Mouse (Mus musculus) thymus, postnatal 4 days (tissue): ENCODE measurements around the gene Synpo2.

Source experiments
- DNase-seq: peaks from one replicate; pipeline ENCODE4 v3.0.0; 2021

Synpo2 gene

GRCm38 (mm10) chr3:123085871-123086501 is 150.0 kb downstream of the Synpo2 start:
- DNase-seq: no peak

DNA sequence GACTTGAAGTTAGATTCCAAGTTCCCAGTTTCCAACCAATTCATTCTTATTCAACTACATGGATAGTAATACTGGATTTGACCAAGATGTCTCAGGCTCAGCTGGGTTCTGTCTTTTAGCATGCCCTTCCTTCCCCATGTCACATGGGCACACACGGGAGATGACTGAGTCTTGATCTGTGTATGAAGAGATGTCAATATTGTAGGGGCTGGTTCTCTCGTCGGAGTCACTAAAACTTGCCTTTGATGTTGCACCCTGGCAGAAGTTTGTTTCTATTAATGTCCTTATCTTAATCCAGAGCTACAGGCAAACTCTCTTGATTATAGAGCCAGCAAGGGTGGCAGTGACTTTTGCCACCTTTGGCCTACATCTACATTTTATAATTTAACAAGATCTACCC is 154.3 kb downstream of the Synpo2 start:
- no peak for DNase-seq

- DNase-seq: no peak
These were observed 155.0 kb downstream of the Synpo2 start for GRCm38 (mm10) chr3:123080943-123081342.

DNA sequence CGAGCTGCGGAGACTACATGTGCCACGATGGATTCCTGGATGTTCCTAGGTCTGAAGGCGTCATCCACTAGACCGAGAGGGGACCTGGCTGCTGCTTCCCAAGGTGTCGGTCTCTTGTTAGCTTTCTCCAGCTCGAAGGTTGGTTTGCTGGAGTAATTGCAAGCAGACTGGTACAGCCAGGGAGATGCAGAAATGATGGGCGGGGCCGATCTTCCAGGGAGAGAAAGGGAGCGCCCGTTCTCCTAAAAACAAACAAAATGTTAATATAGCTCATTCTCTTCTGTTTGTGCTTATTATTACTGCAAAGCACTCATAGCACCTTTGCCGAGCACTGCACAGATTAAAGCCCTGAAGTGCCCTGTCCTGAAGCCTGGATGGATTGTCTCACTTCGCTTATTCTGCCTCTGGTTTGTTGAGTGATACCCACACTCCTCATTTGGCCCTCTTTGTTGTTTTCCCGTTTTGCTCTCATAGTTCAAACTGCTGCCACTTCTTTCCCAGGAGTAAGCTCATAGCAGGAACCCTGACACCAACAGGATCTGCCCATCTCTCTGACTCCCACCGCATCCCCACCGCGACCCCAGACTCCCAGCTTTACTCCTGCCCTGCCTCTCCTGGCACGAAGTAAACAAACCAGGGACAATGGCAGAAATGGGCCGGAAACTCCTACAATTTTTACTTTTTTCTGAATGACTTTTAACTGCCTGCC is 155.8 kb downstream of the Synpo2 start:
- DNase-seq: no peak

- no peak for DNase-seq
These were observed 160.2 kb downstream of the Synpo2 start for GRCm38 (mm10) chr3:123075759-123076158.

GRCm38 (mm10) chr3:123075034-123075433 is 160.9 kb downstream of the Synpo2 start:
- no peak for DNase-seq

GRCm38 (mm10) chr3:123073351-123073750 is 162.6 kb downstream of the Synpo2 start:
- no peak for DNase-seq

- no peak for DNase-seq
These were observed 163.5 kb downstream of the Synpo2 start for GRCm38 (mm10) chr3:123072472-123072871.

DNA sequence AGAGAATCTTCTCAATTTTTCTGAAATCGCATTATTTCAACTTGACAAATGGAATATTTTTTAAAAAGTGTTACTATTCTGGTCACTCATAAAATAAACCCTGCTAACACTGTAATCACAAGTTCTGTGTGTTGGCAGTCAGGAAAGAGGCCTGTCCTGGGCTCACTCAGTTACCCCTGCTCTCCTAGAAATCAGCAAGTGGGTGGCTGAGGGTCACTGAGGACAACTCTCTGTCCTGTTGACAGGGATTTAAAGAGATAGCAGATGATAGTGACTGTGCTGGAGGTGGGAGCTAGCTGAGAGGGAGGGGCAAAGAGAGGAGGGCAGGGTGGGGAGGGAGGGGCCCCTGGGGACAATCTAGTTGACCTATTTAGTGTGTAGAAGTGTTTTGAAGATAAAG is 165.0 kb downstream of the Synpo2 start:
- no peak for DNase-seq

GRCm38 (mm10) chr3:123066836-123067235 is 169.1 kb downstream of the Synpo2 start:
- DNase-seq: no peak

DNA sequence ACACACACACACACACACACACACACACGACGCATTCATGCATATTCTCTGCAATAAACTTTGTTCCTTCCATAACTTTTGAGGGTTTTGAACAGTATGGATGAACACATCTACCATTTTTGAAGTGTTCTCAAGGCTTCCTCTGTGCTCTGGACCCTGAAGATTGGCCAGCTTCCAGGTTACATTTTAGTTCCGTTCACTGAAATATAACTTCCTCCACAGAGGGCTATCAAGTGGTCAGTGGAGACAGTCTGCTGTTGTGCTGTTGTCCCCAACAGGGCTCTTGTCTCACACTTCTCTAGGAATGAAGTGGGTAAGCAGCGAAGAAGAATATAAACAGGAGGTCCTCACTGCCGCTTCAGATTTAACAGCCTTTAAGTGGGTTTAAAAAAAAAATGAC is 170.5 kb downstream of the Synpo2 start:
- DNase-seq: no peak

DNA sequence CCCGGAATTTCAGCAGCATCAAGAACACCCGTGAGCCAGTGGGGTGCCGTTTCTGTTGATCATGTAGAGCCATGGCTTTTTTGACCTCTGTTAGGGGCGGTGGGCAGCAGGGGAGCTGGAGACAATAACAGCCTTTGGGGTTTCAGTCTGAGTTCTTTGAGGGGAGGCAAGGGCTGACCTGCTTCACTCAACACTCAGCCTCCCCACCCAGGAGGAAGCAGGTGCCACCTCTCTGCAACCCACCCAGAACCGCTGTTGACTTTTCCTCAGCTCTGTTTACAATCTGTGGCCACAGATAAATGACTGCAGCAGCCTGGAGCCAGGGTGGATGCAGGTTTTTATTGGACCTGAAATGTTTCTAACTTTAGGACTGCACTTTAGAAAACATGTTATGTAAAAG is 171.8 kb downstream of the Synpo2 start:
- no peak for DNase-seq

- no peak for DNase-seq
These were observed 174.0 kb downstream of the Synpo2 start for GRCm38 (mm10) chr3:123061931-123062330.

DNA sequence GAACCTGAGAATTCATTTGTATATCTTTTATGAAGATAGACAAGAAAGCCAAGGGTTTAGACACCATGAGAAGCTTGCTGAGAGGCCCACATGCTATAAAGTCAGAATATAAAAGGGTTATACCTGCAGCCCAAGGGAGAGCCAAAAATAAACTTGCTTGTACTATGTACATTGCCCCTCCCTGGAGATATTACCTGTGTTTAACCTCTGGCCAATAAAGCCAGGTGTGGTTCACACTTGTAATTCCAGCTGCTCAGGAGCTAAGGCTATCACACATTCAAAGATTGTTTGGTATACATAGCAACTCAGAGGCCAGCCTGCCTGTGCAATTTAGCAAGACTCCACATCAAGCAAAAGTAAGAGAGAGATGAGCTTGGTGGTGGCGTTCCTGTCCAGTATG is 177.1 kb downstream of the Synpo2 start:
- no peak for DNase-seq

- DNase-seq: no peak
These were observed 181.8 kb downstream of the Synpo2 start for GRCm38 (mm10) chr3:123054178-123054577.

DNA sequence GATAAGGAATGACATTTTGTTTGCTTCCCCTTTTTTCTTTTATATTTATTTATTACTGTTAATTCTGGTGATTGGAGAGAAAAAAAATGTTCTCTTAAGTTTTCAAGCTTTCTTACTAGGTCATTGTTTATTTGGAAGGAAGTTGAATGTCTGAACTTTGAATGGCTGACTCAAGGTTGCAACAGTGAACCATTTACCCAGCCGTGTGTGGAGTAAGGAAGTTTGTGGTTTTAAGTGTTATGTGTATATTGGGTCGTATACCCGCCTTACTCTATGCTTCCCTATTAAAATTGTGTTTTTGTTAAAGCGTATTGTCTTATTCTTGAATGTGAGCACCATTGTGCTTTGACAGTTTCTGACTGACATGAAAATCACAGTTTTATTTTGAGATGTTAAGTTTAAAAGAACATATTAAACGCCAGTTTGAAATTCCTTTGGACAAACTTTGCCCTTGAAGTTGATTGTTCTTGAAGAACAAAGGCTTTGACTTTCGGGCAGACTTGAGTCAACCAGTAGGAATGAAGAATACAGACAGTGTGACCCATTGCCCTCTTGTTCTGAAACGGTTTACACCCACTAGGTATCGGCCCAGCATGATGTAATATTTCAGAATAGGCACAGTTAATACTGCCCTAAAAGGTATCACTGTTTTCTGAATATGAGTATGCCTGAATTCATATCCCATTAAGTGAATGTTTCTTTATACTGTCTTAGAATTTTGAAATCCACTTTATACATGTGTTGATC is 182.6 kb downstream of the Synpo2 start:
- no peak for DNase-seq

DNA sequence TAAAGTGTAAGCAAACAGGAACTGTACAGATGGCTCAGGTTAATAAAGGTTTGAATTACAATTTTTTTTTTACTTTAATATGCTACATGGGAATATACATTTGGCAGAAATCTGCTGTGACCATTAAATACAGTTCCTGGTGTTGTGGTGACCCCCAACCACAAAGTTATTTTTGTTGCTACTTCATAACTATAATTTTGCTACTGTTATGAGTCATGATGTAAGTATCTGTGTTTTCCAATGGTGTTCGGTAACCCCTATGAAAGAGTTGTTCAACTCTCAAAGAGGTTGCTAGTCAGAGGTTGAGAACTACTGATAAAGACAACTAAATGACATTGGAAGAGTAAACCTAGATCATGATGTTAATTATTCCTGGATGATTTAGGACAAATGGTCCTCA is 193.6 kb downstream of the Synpo2 start:
- no peak for DNase-seq

DNA sequence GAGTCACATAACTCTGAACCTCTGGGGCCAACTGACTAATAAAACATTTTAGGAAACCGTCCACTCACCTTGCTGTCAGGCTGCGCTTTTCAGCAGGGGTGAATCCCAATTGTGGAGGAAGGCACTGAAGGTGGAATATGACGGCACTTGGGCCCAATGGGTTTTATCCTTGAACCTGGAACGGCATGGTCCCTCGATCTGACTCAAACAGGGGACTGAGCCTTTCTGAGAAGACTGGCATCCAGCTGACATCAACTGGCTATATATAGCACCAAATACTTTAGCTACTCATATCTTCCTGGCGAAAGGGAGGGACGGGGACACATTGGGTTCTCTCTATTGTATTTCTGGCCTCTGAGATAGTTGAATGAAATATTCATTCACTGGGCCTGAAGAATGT is 201.2 kb downstream of the Synpo2 start, which contains the start of gene Myoz2:
Gene Myoz2 (minus strand): TSS at position 264 of the 400 bp plus-strand sequence.
- no peak for DNase-seq

- no peak for DNase-seq
These were observed 202.1 kb downstream of the Synpo2 start for GRCm38 (mm10) chr3:123033804-123034203.
